Mouse (Mus musculus) ES-Bruce4 (cell line): ENCODE data around the gene Ccl25. TPM values are rescaled to one million over a fixed set of nuclear protein-coding genes. Genes with fewer than 3 reads are reported as not detected.

ENCODE experiments used
- H3K27ac ChIP-seq: 2 replicates; pipeline ENCODE4 v1.5.1; 2012; ENCODE audit warnings: low read length, inconsistent platforms; ENCODE audit not compliant: insufficient read depth
- H3K27me3 ChIP-seq: 2 replicates; pipeline ENCODE4 v1.6.1; 2012; ENCODE audit warnings: mild to moderate bottlenecking, low read length, inconsistent platforms; ENCODE audit not compliant: control insufficient read depth, poor library complexity, insufficient read depth, severe bottlenecking
- H3K36me3 ChIP-seq: 2 replicates; pipeline ENCODE4 v1.6.1; 2012; ENCODE audit warnings: inconsistent platforms, mild to moderate bottlenecking, low read length, moderate library complexity; ENCODE audit not compliant: control insufficient read depth, poor library complexity, insufficient read depth, severe bottlenecking
- H3K4me1 ChIP-seq: one replicate; pipeline ENCODE4 v1.8.1; 2011; ENCODE audit warnings: low read length; ENCODE audit not compliant: control insufficient read depth, insufficient read depth
- H3K4me3 ChIP-seq: 2 replicates; pipeline ENCODE4 v1.5.1; 2011; ENCODE audit warnings: low read depth, mild to moderate bottlenecking, low read length
- H3K9ac ChIP-seq: 2 replicates; pipeline ENCODE4 v1.6.1; 2012; ENCODE audit warnings: low read depth, mild to moderate bottlenecking, inconsistent platforms; ENCODE audit not compliant: poor library complexity, severe bottlenecking
- H3K9me3 ChIP-seq: replicated peaks from 2 replicates; pipeline ENCODE4 v1.6.1; 2012; ENCODE audit warnings: mild to moderate bottlenecking, low read length, inconsistent platforms; ENCODE audit not compliant: control insufficient read depth, poor library complexity, insufficient read depth, severe bottlenecking
- CTCF ChIP-seq: IDR thresholded peaks from one replicate; pipeline ENCODE4 v1.8.1; 2011; ENCODE audit warnings: low read depth, low read length
- EP300 ChIP-seq: IDR thresholded peaks from 2 replicates; pipeline ENCODE4 v1.6.1; 2011; ENCODE audit warnings: low read depth, low read length; ENCODE audit not compliant: insufficient read depth
- POLR2A ChIP-seq: IDR thresholded peaks from one replicate; pipeline ENCODE4 v1.8.1; 2011; ENCODE audit warnings: low read length; ENCODE audit not compliant: insufficient read depth
- polyA plus RNA-seq: library from polyadenylated mRNA; stranded (reverse); fragments of >200 nt; gene quantifications from 2 replicates; pipeline ENCODE4 v1.2.4, GENCODE M21; 2011; ENCODE audit warnings: low read depth; ENCODE audit not compliant: missing spikeins, insufficient read depth, insufficient read length

Ccl25 gene
- polyA plus RNA-seq, 1 experiment: 35.1 TPM

DNA sequence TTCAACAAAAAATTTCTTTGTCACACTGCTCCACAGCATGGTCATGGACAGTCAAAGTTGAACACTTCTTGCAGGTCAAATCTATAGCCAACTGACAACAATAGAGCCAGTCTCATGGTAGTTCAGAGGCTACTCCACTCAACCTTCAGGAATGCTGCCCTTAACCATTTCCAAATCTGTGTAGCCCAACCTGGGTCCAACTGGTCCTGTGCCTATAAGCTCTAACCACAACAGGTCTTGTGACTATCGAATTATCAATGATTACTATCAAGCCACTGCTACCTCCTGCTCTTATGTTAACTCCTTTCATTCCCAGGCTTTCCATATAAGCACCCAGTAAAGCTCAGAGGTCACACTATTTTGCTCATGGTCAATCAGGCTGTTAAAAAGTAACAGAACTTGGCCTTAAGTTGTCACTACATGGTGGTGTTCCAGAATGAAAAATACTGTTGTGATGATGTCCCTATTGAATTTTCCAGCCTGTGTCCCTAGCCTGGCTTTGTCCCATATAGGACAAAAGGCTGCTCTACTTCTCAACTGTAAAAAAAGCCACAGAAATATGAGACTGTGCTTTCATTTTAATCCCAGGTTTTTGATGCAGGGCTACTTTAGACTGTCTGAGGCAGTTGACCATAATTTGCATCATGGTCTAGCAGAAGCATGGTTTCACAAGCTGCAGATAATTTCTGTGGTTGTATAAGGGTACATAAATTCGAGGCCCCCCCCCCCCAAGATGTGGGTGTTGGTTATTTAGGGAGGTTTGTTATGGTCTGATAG, 6.0 kb upstream of the Ccl25 start:
- peaks cover 2% of the 10 kb centered on the region for H3K4me1 ChIP-seq
- H3K4me3 ChIP-seq: no peak overlapping the region
- H3K9ac ChIP-seq: no peak overlapping the region
- no peaks in the 10 kb centered on the region for H3K9me3 ChIP-seq
- peaks cover 40% of the 10 kb centered on the region for H3K36me3 ChIP-seq
- TF ChIP-seq CTCF: no peak
- no peak for TF ChIP-seq EP300
- TF ChIP-seq POLR2A: no peak
- no peak overlapping the region for H3K27ac ChIP-seq
- H3K27me3 ChIP-seq: no peaks in the 10 kb centered on the region

DNA sequence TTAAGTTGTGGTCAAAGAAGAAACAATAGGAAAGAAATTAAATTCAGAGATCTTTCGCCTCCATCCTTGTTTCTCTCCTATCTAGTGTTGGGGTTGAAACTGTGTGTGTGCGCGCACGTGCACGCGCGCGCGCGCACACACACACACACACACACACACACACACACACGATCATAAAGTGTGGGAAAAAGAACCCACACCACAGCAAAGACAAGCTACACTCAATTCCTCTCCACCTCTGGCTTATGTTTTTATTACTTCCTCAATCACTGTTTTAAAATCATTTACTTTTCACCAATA, 5.5 kb upstream of the Ccl25 start:
- no peaks in the 10 kb centered on the region for H3K9me3 ChIP-seq
- no peak overlapping the region for H3K9ac ChIP-seq
- H3K4me1 ChIP-seq: peaks cover under 1% of the 10 kb centered on the region
- TF ChIP-seq POLR2A (no peak), EP300 (no peak), CTCF (no peak)
- peaks cover 40% of the 10 kb centered on the region for H3K36me3 ChIP-seq
- no peak overlapping the region for H3K27ac ChIP-seq
- no peaks in the 10 kb centered on the region for H3K27me3 ChIP-seq
- no peak overlapping the region for H3K4me3 ChIP-seq

DNA sequence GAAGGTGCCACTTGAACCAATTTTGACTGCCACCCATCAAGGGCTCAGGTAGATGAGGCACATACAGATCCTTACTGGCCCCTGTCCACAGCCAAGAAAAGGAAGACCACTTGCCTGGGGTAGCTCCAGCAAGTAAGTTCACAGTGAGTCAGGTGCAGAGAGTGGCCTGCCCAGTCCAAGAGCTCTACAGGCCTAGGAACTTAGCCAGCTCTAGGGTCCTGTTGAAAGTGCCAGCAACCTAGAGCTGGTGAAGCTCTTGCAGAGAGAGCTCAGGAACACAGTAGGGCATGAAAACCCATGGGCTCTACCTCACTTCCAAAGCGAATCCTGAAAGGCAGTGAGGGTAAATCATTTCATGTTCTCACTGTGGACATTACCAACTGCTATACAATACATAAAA, 4.6 kb upstream of the Ccl25 start:
- no peaks in the 10 kb centered on the region for H3K27me3 ChIP-seq
- H3K36me3 ChIP-seq: peaks cover 40% of the 10 kb centered on the region
- no peak overlapping the region for H3K4me3 ChIP-seq

DNA sequence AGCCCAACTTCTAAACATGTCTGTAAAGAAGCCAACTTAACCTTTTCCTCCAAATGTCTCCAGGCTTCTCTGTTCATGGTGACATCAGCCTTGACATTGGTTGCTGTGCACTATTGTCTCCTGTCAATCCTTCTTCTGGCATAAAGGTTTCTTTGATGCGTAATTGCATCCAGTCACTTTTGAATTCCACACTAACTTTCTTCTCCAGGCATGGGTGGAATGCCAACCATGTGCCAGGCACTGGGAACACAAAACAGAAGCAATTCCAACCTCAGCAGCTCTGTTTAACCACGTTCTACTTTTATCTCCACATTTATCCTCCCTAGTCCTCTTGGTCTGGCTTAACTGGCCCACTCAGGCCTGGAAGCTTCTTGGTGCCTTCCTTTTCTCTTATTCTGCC, 4.0 kb upstream of the Ccl25 start:
- TF ChIP-seq CTCF: no peak
- no peak for TF ChIP-seq EP300
- no peak for TF ChIP-seq POLR2A
- no peak overlapping the region for H3K27ac ChIP-seq
- H3K4me1 ChIP-seq: no peaks in the 10 kb centered on the region
- no peaks in the 10 kb centered on the region for H3K9me3 ChIP-seq
- no peaks in the 10 kb centered on the region for H3K27me3 ChIP-seq
- H3K36me3 ChIP-seq: peaks cover 40% of the 10 kb centered on the region
- no peak overlapping the region for H3K9ac ChIP-seq
- H3K4me3 ChIP-seq: no peak overlapping the region

More for the DNA sequence above, 4.6 kb upstream of the Ccl25 start:
- Histone ChIP-seq H3K4me1 (no peaks in the 10 kb centered on the region), H3K27ac (no peak overlapping the region), H3K9ac (no peak overlapping the region), H3K9me3 (no peaks in the 10 kb centered on the region)
- TF ChIP-seq EP300 (no peak), POLR2A (no peak), CTCF (no peak)

DNA sequence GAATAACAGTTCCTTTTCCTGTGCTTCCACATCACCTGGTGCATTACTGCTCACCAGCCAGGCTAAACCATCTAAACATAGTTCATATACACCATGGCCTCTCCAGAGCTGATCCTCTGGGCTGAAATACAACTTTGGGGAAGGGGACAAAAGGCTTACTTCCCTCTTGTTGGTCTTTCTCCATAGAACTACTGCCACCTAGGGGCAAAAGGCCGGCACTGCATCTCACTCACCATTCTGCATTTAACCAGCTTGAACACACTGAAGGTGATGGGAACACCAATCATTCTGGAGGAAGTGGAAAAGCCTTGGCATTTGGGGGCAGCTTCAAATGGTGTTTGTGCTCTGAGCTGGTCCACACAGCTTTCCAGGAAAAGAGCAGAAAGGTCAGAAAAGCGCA, 2.5 kb upstream of the Ccl25 start:
- Histone ChIP-seq H3K9me3 (no peaks in the 10 kb centered on the region), H3K27me3 (no peaks in the 10 kb centered on the region), H3K9ac (no peak overlapping the region), H3K4me3 (no peak overlapping the region), H3K4me1 (no peaks in the 10 kb centered on the region), H3K36me3 (peaks cover 38% of the 10 kb centered on the region), H3K27ac (no peak overlapping the region)
- TF ChIP-seq POLR2A (no peak), EP300 (no peak), CTCF (peak; percentile 29)

DNA sequence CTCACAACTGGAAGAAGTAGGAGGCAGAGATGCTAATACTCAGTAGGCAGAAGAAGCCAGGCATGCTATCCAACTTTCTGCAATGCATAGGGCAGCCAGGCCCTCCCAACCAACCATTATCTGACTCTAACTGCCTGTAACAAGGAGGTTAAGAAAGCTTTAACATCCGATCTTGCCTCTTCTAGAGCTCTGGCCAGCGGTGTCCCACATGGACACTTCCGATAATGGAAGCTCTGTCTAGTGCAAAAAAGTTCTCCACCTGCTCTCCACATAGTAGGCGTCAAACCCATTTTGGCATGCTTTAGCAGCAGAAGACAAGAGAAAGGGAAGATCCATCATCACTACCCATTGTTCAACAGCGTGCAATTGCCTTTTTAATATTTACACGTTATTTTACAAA, 1.1 kb upstream of the Ccl25 start:
- peak overlapping the region; percentile 92 for H3K4me3 ChIP-seq
- H3K9ac ChIP-seq: peak overlapping the region; percentile 99
- H3K27ac ChIP-seq: peak overlapping the region; percentile 20; the same call in 1 of the 2 replicates
- H3K27me3 ChIP-seq: no peaks in the 10 kb centered on the region
- no peaks in the 10 kb centered on the region for H3K4me1 ChIP-seq
- H3K9me3 ChIP-seq: no peaks in the 10 kb centered on the region
- TF ChIP-seq CTCF: no peak
- H3K36me3 ChIP-seq: peaks cover 47% of the 10 kb centered on the region
